Mouse (Mus musculus) forelimb bud, embryonic 11.5 days (tissue): Measurements from ENCODE around the gene Stx16.

Experiments
- DNase-seq: peaks from one replicate; pipeline ENCODE4 v3.0.0-alpha.2; 2012; ENCODE audit warnings: low read depth, low spot score

Gene Stx16

DNA sequence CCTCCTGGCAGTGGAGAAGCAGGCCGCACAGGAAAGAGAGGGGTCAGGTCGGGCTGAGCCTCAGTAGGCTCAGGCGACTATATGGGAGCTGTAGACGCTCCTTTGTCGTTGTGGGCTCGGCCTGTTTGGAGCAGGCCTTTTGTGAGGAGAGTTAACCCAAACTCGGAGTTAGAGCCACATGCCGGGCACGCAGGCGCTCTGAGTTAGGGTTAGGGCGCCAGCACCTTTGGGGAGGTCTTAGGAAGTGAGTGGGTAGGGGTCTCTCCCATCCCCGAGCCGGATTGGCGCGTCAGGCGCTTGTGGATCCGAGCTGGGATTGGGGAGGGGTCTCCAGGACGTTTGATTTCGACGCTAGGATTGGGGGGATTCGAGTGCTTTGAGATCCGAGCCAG is 321 bp downstream of the Stx16 start:
- peak; percentile 44 for DNase-seq

DNA sequence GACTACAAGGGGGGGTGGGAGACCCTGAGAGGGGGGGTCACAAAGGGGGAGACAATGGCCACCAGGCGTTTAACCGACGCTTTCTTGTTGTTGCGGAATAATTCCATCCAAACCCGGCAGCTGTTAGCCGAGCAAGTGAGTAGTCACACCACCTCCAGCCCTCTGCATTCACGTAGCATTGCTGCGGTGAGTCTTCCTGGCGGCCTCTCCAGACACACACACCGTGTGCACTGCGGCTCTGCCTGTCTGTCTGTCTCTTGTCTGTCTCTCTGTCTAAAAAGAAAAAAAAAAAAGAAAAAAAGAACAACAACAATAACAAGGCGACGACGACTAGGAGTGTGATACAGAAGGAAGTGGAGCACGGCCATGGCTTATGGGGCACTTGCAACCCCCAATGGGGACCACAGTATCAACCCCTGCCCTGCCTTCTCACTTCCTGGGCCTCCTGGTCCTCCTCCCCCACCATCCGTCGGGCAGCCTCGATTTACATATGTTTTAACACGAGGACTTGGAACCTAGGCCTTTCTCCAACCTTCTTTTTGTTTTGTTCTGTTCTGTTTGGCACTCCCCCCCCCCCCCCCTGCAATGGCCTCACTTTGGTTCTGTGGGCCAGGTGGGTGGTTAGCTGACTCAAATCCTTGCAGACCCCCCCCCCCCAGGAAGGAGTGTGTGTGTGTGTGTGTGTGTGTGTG is 1.0 kb downstream of the Stx16 start:
- DNase-seq = no peak

DNA sequence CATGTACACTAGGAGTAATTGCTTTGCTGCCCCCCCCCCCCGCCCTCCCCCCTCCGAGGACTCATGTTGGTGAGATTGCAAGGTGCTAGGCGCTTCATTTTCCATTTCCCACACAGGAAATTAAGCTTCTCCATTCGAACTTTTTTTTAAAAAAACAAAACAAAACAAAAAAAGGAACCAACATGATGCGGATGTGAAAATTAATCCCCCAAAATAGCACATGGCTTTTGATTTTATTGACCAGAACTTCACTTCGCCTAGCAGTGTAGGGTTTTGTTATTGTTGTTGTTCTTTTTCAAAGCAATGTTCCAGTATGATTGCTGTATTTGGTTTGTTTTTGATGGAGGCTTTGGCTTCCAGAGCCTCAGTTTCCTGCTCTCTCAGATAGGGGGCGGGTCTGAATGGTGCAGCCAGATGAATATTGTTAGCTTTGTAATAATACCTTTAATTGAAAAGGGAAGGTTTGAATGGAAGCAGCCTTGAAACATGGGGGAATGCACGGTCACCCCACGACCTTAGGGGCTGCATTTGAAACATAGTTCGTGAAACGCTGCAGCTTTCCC is 1.7 kb downstream of the Stx16 start:
- DNase-seq = no peak

DNA sequence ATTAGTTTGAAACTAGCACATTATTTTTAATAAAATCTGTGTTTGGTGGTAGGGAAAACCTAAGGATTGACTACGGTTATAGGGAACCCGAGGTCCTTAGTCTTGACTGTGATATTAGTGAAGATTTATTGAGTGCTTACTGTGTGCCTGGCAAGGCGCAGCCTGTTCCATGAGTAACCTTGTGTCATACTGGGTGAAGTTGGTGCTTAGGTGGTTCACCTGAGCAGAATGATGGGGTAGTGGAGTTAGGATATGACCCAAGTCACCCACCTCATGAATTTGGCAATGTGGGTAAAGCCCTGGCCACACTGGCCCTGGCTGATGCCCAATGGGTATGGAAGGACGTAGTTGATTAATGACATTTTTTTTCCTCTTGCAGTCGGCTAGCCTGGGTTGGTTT is 5.7 kb downstream of the Stx16 start:
- no peak for DNase-seq

DNA sequence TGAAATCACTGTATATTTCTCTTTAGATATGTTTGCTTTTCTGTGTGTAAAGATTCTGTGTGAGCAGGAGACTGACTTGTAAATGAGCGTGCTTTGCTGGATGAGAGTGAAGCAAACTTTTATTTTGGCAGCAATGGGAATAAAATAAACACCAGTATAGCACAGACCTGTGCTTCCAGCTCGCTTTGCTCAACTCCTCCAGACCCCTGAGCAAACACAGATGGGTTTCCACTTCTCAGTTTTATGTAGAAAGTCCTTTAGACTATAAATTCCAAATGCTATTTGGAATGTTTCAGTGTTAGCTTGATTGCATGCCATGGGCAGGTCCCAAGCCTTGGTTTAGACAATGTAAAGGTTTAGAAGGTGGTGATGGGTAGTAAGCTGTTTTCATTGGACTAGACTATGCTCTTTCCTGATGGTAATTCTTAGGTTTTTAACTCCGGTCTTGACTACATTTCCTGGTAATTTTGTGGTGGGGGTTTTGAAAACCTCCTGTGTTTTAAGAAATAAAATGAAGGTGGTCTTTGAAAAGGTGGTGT is 6.3 kb downstream of the Stx16 start:
- DNase-seq = no peak

DNA sequence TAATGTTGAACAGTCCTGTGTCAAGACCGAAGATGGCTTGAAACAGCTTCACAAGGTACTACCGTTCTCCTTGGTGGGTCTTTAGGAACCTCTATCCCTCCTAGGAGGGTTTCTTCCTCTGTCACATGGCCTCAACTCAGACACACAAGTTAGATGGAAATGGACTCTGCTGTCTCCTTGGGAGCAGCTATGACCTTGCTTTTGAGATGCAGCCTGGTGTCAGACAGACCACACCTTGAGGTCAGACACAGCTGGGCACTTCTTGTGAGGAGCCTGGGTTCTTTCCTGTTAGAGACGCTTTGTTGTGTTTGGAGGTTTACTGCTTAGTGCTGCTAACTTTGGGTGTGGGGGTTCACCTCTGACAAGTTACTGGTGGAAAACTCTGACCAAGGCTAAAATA is 19.0 kb downstream of the Stx16 start:
- DNase-seq = no peak

DNA sequence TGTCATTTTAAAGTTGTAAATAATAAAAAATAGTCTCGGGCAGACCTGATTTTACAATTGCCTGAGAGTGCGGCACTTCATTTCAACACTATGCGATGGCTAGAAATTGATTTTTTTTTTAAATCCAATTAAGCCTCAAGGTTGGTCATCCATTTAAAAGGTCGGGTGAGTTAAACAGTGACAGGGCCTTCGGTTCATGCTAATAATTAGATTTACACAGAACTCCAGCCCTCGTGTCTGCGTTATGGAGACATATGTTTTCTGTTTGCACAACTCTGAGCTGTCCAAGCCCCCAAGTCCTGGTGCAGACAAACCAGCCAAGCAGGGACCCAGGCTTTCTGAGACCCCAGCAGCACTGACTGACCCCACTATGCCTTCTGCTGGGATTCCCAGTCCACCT is 26.3 kb downstream of the Stx16 start:
- no peak for DNase-seq

DNA sequence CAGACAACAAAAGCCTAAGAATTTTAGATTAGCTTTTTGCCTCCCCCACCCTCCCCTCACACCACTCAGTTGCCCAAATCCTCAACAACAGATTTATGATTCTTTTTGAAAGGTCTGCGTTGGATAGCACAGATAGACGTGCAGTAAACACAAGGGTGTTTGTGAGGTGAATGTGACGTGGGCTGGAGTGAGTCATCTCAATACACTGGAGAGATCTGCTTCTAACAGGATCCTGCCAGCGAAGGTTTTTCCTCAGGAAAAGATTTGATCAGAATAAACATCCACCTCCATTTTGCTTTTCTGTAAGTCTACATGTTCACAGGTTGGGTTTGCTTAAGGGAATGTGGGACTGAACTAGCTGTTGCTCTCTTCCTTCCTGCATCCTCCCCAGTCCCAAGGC is 27.4 kb downstream of the Stx16 start:
- no peak for DNase-seq

DNA sequence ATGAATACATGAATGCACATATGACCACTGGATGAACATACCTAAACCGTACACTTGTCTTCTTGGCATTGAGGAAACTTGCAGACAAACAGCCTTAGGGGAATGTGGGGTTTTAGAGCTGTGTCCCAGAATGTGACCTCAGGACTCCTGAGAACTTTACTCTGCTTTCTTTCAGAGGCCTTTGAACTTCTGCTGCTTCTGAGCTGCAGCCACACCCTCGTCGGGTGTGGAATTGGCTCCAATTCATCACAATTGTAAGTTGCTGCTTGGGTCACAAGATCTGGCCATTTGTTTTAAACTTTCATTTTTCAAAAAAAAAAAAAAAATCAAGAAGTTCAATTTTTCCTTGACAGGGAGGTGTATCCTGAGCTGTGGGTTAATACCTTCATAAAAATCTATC is 31.3 kb downstream of the Stx16 start:
- no peak for DNase-seq

DNA sequence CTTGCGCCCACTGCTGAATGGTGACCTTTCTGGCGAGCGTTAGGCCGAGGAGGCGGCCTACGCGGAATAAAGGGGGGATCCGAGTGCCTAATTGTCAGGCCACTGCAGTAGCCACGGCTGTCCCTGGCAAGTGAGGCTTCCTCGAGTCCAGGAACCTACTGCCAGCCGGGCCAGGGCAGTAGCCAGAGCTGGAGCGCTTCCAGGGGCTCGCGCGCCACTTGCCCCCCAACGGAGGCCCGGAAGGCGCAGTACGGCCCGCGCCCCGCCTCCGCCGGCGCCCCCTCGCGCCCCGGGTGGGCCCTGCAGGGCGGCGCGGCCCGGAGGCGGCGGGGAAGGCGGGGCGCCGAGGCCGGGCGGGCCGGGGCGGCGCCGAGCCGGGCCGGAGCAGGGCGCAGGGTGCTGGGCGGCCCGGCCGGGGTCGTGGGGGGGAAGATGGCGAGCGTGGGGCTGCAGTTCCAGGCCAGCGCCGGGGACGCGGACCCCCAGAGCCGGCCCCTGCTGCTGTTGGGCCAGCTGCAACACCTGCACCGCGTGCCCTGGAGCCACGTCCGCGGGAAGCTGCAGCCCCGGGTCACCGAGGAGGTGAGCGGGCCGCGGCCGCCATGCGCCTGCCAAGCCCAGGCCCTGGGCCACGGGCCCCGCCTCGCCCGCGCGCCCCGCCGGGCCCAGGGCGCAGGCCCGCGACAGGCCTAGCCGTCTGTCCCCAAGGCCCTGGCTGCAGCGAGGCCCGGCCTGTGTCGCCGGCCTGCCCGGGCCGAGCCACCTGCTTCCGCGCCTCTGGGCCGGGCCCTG is 34.1 kb downstream of the Stx16 start, which contains the start of gene Npepl1:
Npepl1 (plus strand) TSS at position 359 of the 792 bp plus-strand sequence.
- peak; percentile 26 for DNase-seq

DNA sequence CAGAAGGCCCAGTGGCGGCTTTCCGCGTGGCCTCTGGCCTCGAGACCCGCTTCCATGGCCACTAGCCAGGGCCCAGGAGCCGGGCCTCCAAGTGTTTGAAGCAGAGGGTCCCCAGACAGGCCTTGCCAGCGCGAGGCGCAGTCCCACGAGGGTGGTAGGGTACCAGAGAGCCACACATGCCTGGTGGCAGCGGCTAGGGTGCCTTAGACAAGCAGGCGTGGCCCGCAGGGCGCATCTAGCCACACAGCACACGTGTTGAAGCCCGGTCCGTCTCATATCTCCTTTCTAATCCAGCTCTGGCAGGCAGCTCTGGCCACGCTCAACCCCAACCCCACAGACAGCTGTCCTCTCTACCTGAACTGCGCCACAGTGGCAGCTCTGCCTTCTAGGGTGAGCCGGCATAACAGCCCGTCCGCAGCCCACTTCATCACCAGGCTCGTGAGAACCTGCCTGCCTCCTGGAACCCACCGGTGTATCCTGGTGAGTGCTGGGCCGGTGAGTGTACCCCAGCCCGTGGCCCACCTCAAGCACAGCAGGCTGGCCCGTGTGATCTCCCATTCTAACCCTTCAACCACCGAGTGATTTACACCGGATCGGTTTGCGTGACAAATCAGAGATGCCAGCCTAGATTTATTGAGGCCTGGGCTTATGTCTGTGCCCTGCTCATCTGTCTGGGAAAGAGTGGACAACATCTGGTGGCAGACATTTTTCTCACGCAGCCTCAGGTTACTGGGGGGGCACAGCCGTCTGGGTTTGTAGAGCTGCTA is 34.9 kb downstream of the Stx16 start:
- DNase-seq = peak; percentile 16

DNA sequence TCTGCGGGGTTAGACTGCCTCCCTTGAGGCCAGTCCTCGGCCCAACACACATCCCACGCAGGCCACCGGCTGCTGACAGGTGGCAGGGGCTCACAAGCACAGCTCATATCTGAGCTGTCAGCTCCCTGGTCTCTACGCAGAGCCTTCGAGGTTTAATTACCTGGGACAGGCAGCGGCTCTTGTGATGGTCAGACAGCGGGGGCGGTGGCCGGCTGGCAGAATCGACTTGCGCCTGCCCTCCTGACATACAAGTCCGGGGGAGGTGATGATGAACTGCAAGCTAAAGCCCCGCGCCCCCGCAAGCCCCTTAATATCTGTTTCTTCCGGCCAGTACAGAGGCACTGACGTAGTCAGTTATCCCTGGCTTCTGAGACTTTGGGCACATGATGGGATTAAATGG is 36.8 kb downstream of the Stx16 start:
- no peak for DNase-seq

DNA sequence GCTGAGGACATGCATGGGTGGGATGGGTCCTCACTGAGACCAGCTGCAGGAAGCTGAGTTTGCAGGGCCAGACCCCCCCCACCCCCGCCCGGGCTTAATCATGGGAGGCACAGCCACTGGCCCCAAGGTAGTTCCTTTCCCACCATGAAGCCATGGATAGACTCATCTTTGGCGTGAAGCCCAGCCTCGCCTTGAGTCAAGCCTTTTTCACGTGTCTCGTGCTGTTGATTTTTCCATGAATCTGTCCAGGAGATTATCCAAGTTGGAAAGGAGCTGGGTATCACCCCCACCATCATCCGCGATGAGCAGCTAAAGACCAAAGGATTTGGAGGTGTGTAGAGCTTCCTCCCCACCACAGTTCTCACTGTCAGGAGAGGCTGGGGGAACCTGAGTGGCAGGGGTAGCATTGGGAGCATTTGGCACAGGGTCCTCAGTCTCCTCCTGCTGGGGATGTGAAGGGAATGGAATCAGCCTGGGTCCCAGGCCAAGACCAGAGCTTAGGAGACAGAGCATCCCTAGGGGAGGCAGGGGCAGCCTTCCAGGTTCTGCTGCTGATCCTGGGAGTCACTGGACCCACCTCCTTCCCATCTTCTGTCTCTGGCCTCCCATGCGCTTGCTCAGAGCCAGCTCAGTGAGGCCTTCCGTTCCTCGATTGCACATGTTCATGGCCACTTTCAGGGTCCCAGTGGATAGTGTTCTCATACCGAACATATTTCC is 38.2 kb downstream of the Stx16 start:
- DNase-seq = no peak

DNA sequence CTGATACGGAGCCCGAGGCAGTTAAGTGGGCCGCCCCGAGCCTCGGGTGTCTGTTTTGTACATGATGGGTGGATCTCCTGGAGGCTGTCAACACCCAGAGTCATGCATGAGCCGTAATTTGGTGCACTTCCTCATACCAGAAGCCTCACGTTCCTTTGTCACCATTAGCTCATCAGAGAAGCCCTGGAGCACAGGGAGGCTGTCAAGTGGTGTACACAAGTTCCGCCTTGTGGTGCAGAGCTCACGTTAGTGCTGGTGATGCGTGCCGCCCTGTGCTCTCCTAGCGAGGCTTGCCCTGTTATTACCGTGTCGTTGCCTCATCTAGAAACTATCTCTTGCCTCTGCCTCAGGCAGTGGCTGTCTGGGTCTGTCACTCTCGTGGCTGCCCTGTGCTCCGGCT is 40.8 kb downstream of the Stx16 start:
- DNase-seq = peak; percentile 28

DNA sequence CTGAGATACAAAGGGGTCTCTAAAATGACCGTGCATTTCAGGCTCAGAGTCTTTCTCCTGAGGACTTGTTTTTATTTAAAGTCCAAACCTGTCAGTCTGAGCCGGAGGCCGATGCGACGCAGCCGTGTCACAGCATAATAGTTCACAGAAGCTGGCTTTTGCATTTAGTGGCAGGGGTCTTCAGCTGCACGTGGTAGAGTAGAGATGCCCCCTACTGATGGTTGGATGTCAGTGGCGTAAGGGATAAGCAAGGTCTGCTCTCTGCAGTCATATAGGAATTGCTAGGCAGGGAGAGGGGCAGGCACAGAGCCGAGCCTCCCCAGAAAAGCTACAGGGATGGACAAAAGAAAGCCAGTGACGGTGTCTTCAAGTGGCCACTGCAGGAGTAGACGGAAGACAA is 42.0 kb downstream of the Stx16 start:
- no peak for DNase-seq

DNA sequence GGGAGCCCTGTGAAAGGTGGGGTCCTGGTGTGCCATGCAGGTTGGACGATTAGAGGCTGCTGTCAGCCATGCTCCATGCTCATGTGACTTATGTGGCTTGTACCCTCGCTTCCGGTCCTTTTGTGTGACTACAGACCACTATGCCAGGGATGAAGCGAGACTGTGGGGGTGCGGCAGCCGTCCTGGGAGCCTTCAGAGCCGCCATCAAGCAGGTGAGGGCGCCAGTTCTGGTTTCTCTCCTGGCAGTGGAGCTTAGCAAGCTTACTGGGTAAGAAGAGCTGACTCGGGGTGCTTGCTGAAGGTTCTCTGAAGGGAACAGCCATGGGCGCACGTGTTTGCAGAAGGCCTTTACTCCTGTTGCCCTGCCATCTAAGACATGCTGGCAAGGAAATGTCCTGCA is 43.2 kb downstream of the Stx16 start:
- DNase-seq = no peak

DNA sequence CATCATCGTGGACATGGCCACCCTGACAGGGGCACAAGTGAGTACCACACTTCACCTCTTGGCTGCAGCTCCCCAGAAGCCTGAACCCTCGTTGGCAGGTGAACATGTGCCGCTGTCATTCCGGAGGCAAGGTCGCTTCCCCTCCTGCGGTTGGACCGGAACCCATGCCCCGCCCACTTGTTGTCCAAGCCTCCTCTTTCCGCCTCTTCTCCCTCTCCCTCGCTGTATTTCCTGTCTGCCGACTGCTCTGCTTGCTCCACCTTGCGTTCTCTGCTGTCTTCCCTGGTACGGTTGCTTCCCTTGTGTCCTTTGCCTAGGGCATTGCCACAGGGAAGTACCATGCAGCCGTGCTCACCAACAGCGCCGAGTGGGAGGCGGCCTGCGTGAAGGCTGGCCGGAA is 44.5 kb downstream of the Stx16 start:
- no peak for DNase-seq

DNA sequence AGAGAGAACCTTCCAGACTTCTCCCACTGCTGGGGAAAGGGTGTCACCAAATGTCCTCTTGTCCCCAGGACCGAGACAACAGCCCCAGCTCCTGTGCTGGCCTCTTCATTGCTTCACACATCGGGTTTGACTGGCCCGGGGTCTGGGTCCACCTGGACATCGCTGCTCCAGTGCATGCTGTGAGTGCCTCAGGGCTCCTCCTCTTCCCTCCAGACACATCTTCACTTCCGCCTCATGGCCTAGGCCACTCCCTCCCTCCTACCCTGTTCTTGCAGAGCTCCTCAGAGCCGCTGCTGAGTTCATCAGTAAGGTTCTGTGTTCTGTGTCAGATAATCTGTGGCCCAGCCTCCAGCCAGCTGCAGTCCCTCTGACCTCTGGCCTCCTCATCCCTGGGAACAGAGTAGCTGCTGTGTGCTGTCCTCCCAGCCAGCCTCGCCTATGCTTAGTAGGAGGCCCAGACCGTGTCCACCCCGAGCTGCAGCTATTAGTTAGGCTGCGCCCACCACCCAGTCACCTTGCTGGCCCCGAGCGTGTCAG is 45.4 kb downstream of the Stx16 start:
- DNase-seq = no peak

DNA sequence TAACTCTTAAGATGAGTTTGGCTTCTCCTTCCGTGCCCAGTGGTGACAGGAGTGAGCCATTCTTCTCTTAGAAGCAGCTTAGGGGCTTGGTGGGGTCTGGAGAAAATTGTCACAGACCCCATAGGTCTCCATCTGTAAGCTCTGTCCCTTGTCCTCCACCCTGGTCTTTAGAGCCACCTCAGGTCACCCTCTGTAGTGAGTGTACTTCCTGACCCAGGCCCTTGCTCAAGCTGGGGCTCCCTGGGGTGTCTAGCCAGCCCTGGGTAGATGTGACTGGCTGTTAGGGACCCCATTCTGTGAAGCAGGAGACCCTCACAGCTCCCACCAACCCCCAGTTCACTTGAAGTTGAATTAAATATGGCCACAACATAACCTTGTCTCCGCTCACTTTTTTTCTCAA is 46.2 kb downstream of the Stx16 start:
- DNase-seq = no peak

DNA sequence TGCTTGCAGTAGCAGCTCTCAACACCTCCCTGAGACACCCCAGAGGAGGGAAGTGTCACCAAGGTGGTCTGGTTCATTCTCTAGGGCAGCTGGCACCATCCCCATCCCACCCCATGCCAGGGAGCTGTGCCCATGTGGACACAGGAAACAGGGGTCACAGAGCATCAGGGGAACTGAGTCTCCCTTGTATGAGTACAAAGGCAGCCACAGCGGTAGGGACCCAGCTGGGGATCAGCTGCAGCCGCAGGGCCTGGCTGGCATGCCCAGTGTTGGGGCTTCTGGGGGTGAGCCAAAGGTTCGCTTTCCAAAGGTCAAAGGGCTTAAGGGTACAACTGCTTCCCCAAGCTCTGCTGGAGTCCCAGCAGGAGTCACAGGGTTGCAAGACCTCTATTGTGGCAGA is 47.6 kb downstream of the Stx16 start:
- no peak for DNase-seq
